Mouse (Mus musculus): Measurements from ENCODE around the gene Slc46a1. TPM values are rescaled to one million over a fixed set of nuclear protein-coding genes. Genes with fewer than 3 reads are reported as not detected.
A peak's percentile ranks its signal among the peaks of the same experiment; 100 is the strongest.

Gene Slc46a1
- polyA plus RNA-seq, 1 experiment: 11.2 TPM

GRCm38 (mm10) chr11:78505430-78505829, 39.9 kb downstream of the Slc46a1 start:
- H3K4me1 ChIP-seq (replicated peaks; ENCODE audit: control insufficient read depth, insufficient read depth, low read length): no peaks in the 10 kb centered on the region
- 88% methylated on average over 3 of the region's 3 CpGs for WGBS
- H3K27ac ChIP-seq (ENCODE audit: control insufficient read depth, insufficient read depth, low read length): no peak overlapping the region
- no peak for TF ChIP-seq POLR2A (IDR thresholded peaks at IDR 0.05; ENCODE audit: control insufficient read depth, extremely low read depth, insufficient read depth, low read length, poor library complexity)
- no peak for TF ChIP-seq CTCF (IDR thresholded peaks at IDR 0.05; ENCODE audit: borderline replicate concordance, control insufficient read depth, extremely low read depth, insufficient read depth, low read length, poor library complexity)
- DNase-seq: no peak
- H3K36me3 ChIP-seq (ENCODE audit: control insufficient read depth, insufficient read depth, low read length): peaks cover 5% of the 10 kb centered on the region
- no peak overlapping the region for H3K4me3 ChIP-seq (ENCODE audit: control insufficient read depth, insufficient read depth, low read length)
- H3K27me3 ChIP-seq (ENCODE audit: control insufficient read depth, insufficient read depth, low read length): no peaks in the 10 kb centered on the region; the same call in 1 of the 2 replicates

GRCm38 (mm10) chr11:78509148-78509547, 43.7 kb downstream of the Slc46a1 start:
- WGBS: 93% methylated on average over 5 of the region's 5 CpGs
- H3K27me3 ChIP-seq (ENCODE audit: control insufficient read depth, insufficient read depth, low read length): no peaks in the 10 kb centered on the region
- H3K36me3 ChIP-seq (ENCODE audit: control insufficient read depth, insufficient read depth, low read length): peaks cover 5% of the 10 kb centered on the region
- peaks cover 4% of the 10 kb centered on the region for H3K4me1 ChIP-seq (replicated peaks; ENCODE audit: control insufficient read depth, insufficient read depth, low read length)
- DNase-seq: peak; percentile 14
- no peak overlapping the region for H3K27ac ChIP-seq (ENCODE audit: control insufficient read depth, insufficient read depth, low read length)
- TF ChIP-seq POLR2A (IDR thresholded peaks at IDR 0.05; ENCODE audit: control insufficient read depth, extremely low read depth, insufficient read depth, low read length, poor library complexity) (no peak), CTCF (IDR thresholded peaks at IDR 0.05; ENCODE audit: borderline replicate concordance, control insufficient read depth, extremely low read depth, insufficient read depth, low read length, poor library complexity) (no peak)
- H3K4me3 ChIP-seq (ENCODE audit: control insufficient read depth, insufficient read depth, low read length): no peak overlapping the region

- no peaks in the 10 kb centered on the region for H3K27me3 ChIP-seq (ENCODE audit: control insufficient read depth, insufficient read depth, low read length)
- TF ChIP-seq POLR2A (IDR thresholded peaks at IDR 0.05; ENCODE audit: control insufficient read depth, extremely low read depth, insufficient read depth, low read length, poor library complexity) (peak; percentile 89), CTCF (IDR thresholded peaks at IDR 0.05; ENCODE audit: borderline replicate concordance, control insufficient read depth, extremely low read depth, insufficient read depth, low read length, poor library complexity) (no peak)
- under 1% methylated on average over 67 of the region's 67 CpGs for WGBS
- H3K27ac ChIP-seq (ENCODE audit: control insufficient read depth, insufficient read depth, low read length): no peak within 1 kb of the TSS
- peak; percentile 88 for DNase-seq
- H3K36me3 ChIP-seq (ENCODE audit: control insufficient read depth, insufficient read depth, low read length): peaks cover 12% of the 10 kb centered on the region
- peaks cover 4% of the 10 kb centered on the region for H3K4me1 ChIP-seq (replicated peaks; ENCODE audit: control insufficient read depth, insufficient read depth, low read length)
- H3K4me3 ChIP-seq (ENCODE audit: control insufficient read depth, insufficient read depth, low read length): peak within 1 kb of the TSS; percentile 93
These were observed 46.8 kb downstream of the Slc46a1 start, which contains the start of the genes Tmem199 and Poldip2 for GRCm38 (mm10) chr11:78512025-78512957. Gene Tmem199, minus strand, starts transcription at chr11:78512172. Gene Poldip2, plus strand, starts transcription at chr11:78512193.

- no peak overlapping the region for H3K4me3 ChIP-seq (ENCODE audit: control insufficient read depth, insufficient read depth, low read length)
- no peak for TF ChIP-seq CTCF (IDR thresholded peaks at IDR 0.05; ENCODE audit: borderline replicate concordance, control insufficient read depth, extremely low read depth, insufficient read depth, low read length, poor library complexity)
- TF ChIP-seq POLR2A (IDR thresholded peaks at IDR 0.05; ENCODE audit: control insufficient read depth, extremely low read depth, insufficient read depth, low read length, poor library complexity): no peak
These were observed 47.8 kb downstream of the Slc46a1 start for GRCm38 (mm10) chr11:78513106-78513790.

GRCm38 (mm10) chr11:78515549-78516325, 50.2 kb downstream of the Slc46a1 start:
- no peak overlapping the region for H3K27ac ChIP-seq (ENCODE audit: control insufficient read depth, insufficient read depth, low read length)
- no peak overlapping the region for H3K4me3 ChIP-seq (ENCODE audit: control insufficient read depth, insufficient read depth, low read length)
- DNase-seq: no peak
- no peaks in the 10 kb centered on the region for H3K27me3 ChIP-seq (ENCODE audit: control insufficient read depth, insufficient read depth, low read length)
- H3K36me3 ChIP-seq (ENCODE audit: control insufficient read depth, insufficient read depth, low read length): peaks cover 26% of the 10 kb centered on the region
- TF ChIP-seq POLR2A (IDR thresholded peaks at IDR 0.05; ENCODE audit: control insufficient read depth, extremely low read depth, insufficient read depth, low read length, poor library complexity) (no peak), CTCF (IDR thresholded peaks at IDR 0.05; ENCODE audit: borderline replicate concordance, control insufficient read depth, extremely low read depth, insufficient read depth, low read length, poor library complexity) (no peak)
- 87% methylated on average over 2 of the region's 2 CpGs for WGBS
- H3K4me1 ChIP-seq (replicated peaks; ENCODE audit: control insufficient read depth, insufficient read depth, low read length): peaks cover 4% of the 10 kb centered on the region

More at GRCm38 (mm10) chr11:78513106-78513790, 47.8 kb downstream of the Slc46a1 start:
- 76% methylated on average over 3 of the region's 3 CpGs for WGBS
- Histone ChIP-seq H3K27ac (ENCODE audit: control insufficient read depth, insufficient read depth, low read length) (no peak overlapping the region), H3K27me3 (ENCODE audit: control insufficient read depth, insufficient read depth, low read length) (no peaks in the 10 kb centered on the region), H3K36me3 (ENCODE audit: control insufficient read depth, insufficient read depth, low read length) (peaks cover 16% of the 10 kb centered on the region), H3K4me1 (replicated peaks; ENCODE audit: control insufficient read depth, insufficient read depth, low read length) (peaks cover 4% of the 10 kb centered on the region)
- DNase-seq: no peak

- peaks cover 40% of the 10 kb centered on the region for H3K36me3 ChIP-seq (ENCODE audit: control insufficient read depth, insufficient read depth, low read length)
- DNase-seq: no peak
- 98% methylated on average over 10 of the region's 10 CpGs for WGBS
These were observed 53.4 kb downstream of the Slc46a1 start for GRCm38 (mm10) chr11:78518931-78519330.

More at GRCm38 (mm10) chr11:78518931-78519330, 53.4 kb downstream of the Slc46a1 start:
- Histone ChIP-seq H3K27me3 (ENCODE audit: control insufficient read depth, insufficient read depth, low read length) (no peaks in the 10 kb centered on the region), H3K4me1 (replicated peaks; ENCODE audit: control insufficient read depth, insufficient read depth, low read length) (no peaks in the 10 kb centered on the region), H3K27ac (ENCODE audit: control insufficient read depth, insufficient read depth, low read length) (no peak overlapping the region), H3K4me3 (ENCODE audit: control insufficient read depth, insufficient read depth, low read length) (no peak overlapping the region)
- TF ChIP-seq CTCF (IDR thresholded peaks at IDR 0.05; ENCODE audit: borderline replicate concordance, control insufficient read depth, extremely low read depth, insufficient read depth, low read length, poor library complexity) (no peak), POLR2A (IDR thresholded peaks at IDR 0.05; ENCODE audit: control insufficient read depth, extremely low read depth, insufficient read depth, low read length, poor library complexity) (no peak)
